Mouse (Mus musculus): Measurements from ENCODE around the gene Nin.
"Not testable (repeated sequence)": the region's sequence is repeated elsewhere in the genome, so short reads cannot be mapped to it uniquely, and the experiment has no call there.

The Nin gene

DNA sequence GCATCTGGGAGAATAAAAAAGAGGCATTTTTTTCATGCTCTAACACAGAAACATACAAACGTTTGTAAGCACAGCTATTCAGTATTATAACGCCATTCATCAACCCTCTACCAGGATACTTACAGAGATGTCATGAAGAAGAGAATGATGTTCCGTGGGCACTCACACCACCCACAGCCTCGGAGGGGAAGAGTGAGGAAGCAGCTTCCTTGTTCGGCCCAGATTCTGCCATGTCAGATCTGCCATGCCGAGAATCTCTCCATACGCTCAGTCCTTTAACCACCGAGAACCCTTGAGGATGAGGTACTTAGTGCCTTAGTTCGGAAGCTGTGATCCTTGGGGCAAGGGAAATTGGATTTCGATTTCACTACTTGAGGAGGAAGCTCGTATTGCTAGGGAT is at the start of gene Nin:
Gene Nin (minus strand): TSS at position 367 of the 400 bp plus-strand sequence.
- no peak for DNase-seq (ENCODE audit: low spot score)

- DNase-seq (ENCODE audit: low spot score) = no peak
These were observed 47.5 kb upstream of the Nin start for GRCm38 (mm10) chr12:70161057-70161456.

GRCm38 (mm10) chr12:70157292-70158066 is 44.0 kb upstream of the Nin start:
- DNase-seq (ENCODE audit: low spot score) = no peak

- no peak for DNase-seq (ENCODE audit: low spot score)
These were observed 42.7 kb upstream of the Nin start for GRCm38 (mm10) chr12:70156222-70156621.

DNA sequence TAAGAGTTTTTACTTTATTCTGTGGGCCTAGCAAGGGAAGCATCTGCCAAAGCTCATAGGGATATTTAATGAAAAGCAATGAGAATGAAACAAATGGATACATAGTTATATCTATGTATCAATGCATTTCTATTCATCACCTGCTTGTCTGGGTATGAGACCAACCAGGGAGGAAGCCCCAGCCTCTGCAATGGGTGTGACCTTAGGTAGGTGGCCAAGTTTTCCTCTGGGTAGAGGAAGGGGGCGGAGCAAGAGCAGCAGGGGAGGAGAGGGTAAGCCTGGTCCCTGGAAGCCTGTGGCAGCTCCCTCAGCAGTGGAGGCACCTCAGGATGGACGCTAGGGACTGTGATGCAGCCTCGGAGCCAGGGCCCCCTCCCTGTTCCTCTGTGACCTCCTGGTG is 40.3 kb upstream of the Nin start, which contains the start of gene Abhd12b:
Gene Abhd12b (plus strand): TSS at position 301 of the 400 bp plus-strand sequence.
- DNase-seq (ENCODE audit: low spot score) = no peak

GRCm38 (mm10) chr12:70148631-70149265 is 35.2 kb upstream of the Nin start:
- no peak for DNase-seq (ENCODE audit: low spot score)

DNA sequence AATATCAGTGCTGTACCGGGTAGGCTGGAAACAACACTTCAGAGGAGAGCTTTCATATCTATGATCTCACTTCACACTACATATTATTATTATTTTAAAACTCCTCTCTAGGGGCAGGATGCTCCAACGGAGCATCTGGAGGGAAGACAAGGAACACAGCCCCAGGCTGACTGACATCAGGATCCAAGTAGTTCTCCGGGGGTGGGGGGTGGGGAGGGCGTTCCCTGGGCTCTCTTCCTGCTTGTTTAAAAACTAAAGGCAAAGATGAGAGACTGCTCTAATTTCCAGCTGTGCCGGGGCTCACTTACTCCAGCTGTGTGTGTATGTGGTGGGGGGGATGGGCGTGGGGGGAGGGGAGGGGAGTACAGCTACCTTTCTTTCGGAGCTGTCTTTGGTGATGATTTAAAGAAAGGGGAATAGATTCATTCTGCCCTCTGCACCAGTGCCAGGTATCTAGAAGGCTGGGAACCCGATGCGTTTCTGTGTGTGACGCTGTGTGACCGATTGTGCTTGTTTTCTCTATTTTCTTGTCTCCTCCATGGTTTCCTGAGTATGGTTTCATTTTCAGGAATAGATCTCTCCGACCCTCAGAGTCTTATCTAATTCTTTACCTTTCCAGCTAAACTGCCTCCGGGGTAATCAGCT is 34.6 kb upstream of the Nin start:
- DNase-seq (ENCODE audit: low spot score) = no peak

DNA sequence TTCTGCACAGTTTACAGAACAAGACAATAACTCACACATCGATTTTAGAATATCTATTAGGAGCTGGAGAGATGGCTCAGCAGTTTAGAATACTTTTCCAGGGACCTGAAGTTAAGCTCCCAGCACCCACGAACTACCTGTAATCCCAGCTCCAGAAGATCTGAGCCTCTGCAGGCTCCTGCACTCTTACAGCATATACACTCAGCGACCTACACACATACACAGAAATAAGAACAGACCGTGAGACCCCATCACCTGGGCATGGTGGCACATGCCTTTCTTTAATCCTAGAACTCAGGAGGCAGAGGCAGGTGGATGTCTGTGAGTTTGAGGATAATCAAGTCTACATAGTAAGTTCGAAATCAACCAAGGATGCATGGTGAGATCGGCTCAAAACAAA is 32.1 kb upstream of the Nin start:
- no peak for DNase-seq (ENCODE audit: low spot score)

GRCm38 (mm10) chr12:70144637-70145448 is 31.3 kb upstream of the Nin start:
- DNase-seq (ENCODE audit: low spot score) = no peak

GRCm38 (mm10) chr12:70144106-70144587 is 30.6 kb upstream of the Nin start:
- not testable (repeated sequence) for DNase-seq (ENCODE audit: low spot score)

- DNase-seq (ENCODE audit: low spot score) = no peak
These were observed 27.6 kb upstream of the Nin start for GRCm38 (mm10) chr12:70140993-70141576.

- no peak for DNase-seq (ENCODE audit: low spot score)
These were observed 27.0 kb upstream of the Nin start for GRCm38 (mm10) chr12:70140542-70140941.

- DNase-seq (ENCODE audit: low spot score) = no peak
These were observed 26.4 kb upstream of the Nin start for GRCm38 (mm10) chr12:70139871-70140270.

DNA sequence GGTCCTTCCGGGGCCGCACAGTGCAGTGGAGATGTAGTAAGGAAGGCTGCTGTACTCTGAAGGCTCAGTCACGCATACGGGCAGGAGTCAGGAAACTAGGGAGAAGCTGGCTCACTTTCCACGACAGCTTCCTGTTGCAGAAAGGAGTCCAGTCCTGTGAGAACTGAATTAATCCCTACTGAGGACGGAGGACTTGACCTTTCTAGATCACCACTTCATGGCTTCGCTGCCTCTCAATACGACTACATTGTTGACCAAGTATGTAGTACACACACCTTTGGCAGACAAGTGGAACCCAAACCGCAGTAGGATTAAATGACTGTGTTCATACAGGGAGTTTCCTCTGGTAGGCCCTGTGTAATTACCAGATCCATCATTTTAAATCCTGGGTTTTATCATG is 24.1 kb upstream of the Nin start:
- DNase-seq (ENCODE audit: low spot score) = no peak

DNA sequence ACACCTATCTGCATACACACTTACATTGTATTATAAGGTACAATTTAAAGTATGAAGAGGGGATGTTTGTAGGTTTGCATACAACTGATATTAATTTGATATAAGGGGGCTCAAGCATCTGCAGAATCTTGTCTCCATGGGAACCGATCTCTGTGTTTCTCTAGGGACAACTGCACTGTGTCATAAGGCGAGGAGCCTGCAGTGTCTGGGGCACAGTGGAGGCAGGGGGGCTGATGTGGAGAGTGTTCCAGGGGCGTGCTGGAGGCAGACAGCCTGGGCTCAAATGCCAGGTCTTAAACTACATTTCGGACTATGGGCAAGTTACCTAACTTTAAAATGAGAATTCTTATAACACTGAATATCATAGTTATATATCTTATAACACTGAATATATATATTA is 23.6 kb upstream of the Nin start:
- DNase-seq (ENCODE audit: low spot score) = no peak

DNA sequence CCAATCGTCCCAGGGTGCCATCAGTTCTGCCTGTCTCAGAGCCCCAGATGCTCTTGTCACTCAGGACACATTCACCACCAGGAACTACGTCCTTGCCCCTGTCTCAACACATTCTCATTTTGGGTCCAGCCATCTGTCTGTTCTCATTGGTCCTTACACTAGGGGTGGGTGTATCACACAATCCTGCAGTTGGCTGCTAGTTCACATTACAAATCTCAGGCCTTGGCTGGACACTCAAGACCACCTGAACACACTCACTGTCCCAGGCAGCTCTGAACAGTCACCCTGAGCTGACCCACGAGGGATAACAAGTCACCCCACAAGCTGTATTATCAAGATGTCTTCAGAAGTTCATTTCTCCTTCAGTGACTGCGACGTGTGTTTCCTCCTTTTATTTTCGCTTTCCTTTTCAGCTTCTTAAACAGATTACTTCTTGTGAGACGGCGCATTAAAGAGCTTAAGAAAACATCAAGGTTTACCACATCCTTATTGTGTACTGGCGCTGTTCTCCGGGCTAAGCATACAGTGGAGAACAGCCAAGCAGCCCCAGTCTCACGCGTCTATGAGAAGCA is 22.8 kb upstream of the Nin start:
- no peak for DNase-seq (ENCODE audit: low spot score)

DNA sequence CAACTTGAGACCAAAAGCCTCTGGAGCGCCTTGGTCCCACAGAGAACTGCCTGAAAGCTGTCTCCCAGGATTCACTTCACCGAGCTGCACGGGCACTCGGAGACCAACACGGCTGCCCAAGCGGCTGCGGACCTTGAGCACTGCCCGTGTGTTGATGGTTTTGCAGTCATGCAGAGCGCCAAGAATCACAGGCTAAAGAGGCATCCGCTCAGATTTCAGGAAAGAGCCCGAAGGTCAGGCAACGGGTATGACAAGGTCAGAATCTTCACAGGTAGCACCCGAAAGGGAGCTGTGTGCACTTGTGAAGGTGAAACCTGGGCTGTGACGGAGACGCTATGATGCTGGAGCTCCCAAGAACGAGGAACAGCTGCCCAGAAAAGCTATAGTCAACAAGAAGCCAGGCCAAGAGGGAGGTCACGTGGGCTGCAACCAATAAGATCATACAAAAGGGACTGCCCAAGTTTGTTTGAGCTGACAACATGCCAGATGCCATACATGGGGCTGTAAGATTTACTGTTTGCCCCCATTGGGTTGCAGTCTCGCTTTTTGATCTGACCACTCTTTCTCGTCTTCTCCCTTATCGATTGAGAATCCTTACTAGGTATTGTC is 21.2 kb upstream of the Nin start:
- no peak for DNase-seq (ENCODE audit: low spot score)

DNA sequence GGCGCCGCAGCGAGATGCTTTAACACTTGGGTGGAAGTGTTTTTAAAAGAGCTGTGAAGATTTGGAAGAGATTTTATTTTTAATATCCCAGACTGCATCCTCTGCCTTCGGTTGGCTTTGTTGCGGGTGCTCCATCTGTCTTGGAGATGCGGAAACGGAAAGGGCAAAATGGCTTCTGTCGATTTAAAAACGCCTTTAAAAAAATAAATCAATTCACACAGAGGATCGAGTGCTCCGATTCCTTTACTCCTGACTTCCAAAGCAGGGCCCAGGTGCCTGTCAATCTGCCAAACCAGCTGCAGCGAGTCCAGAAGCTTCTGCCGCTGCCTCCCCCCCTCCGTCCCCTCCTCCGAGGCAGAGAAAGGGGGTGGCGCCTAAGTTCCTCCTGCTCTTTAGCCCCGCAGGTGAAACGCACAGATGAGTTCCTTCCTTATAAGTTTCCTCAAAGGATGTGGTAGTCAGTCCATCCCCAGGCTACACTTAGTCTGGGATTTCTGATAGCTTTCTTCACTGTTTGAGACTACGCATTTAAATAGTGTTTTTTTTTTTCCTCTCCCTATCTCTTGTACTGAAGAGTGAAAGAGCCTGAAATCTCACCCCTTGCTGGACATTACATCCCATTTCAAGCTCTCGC is 17.6 kb upstream of the Nin start:
- no peak for DNase-seq (ENCODE audit: low spot score)

- no peak for DNase-seq (ENCODE audit: low spot score)
These were observed 15.6 kb upstream of the Nin start for GRCm38 (mm10) chr12:70129105-70129504.

- no peak for DNase-seq (ENCODE audit: low spot score)
These were observed 13.1 kb upstream of the Nin start for GRCm38 (mm10) chr12:70126626-70127025.
